Mouse (Mus musculus) embryonic facial prominence, embryonic 11.5 days (tissue): ENCODE results near the gene Sema3f. TPM values are rescaled to one million over a fixed set of nuclear protein-coding genes. Genes with fewer than 3 reads are reported as not detected.
A peak's percentile ranks its signal among the peaks of the same experiment; 100 is the strongest.

ENCODE experiments used
- ATAC-seq: fragments of 200-750 bp; cut with Nextera tagmentation; replicated peaks from 2 replicates; pipeline ENCODE4 v1.8.0; 2017; ENCODE audit warnings: low read depth; ENCODE audit not compliant: insufficient number of reproducible peaks, low FRiP score, low TSS enrichment
- DNase-seq: peaks from one replicate; pipeline ENCODE4 v3.0.0-alpha.2; 2015; ENCODE audit warnings: low spot score
- H3K27ac ChIP-seq: fragments of 300-500 bp; sonication (generic); replicated peaks from 2 replicates; pipeline ENCODE4 v1.5.1; 2014; ENCODE audit warnings: mild to moderate bottlenecking, low read depth, low read length, control low read depth
- H3K27me3 ChIP-seq: fragments of 300-500 bp; sonication (generic); 2 replicates; pipeline ENCODE4 v1.6.1; 2014; ENCODE audit warnings: mild to moderate bottlenecking, low read length, moderate library complexity, mixed read lengths; ENCODE audit not compliant: control insufficient read depth, insufficient read depth
- H3K36me3 ChIP-seq: fragments of 300-500 bp; sonication (generic); replicated peaks from 2 replicates; pipeline ENCODE4 v1.6.1; 2014; ENCODE audit warnings: low read depth, mild to moderate bottlenecking, low read length, moderate library complexity, mixed read lengths; ENCODE audit not compliant: control insufficient read depth, insufficient read depth
- H3K4me1 ChIP-seq: fragments of 300-500 bp; sonication (generic); 2 replicates; pipeline ENCODE4 v1.6.1; 2014; ENCODE audit warnings: low read length, mixed read lengths; ENCODE audit not compliant: control insufficient read depth, insufficient read depth
- H3K4me2 ChIP-seq: fragments of 300-500 bp; sonication (generic); 2 replicates; pipeline ENCODE4 v1.6.1; 2014; ENCODE audit warnings: low read depth, mild to moderate bottlenecking, control low read depth, low read length, moderate library complexity
- H3K4me3 ChIP-seq: fragments of 300-500 bp; sonication (generic); 2 replicates; pipeline ENCODE4 v1.5.1; 2014; ENCODE audit warnings: low read depth, low read length, control low read depth
- H3K9ac ChIP-seq: fragments of 300-500 bp; sonication (generic); replicated peaks from 2 replicates; pipeline ENCODE4 v1.6.1; 2014; ENCODE audit warnings: mild to moderate bottlenecking, control low read depth, low read length
- H3K9me3 ChIP-seq: fragments of 300-500 bp; sonication (generic); replicated peaks from 2 replicates; pipeline ENCODE4 v1.6.1; 2016; ENCODE audit warnings: mild to moderate bottlenecking, low read length, inconsistent platforms, mixed read lengths; ENCODE audit not compliant: control insufficient read depth
- WGBS: fragments of 180-500 bp; shearing (Covaris S2); extraction: QIAGEN DNeasy Blood & Tissue Kit; methylation state at CpG from one replicate; pipeline ENCODE4 v1.1.7; 2014; 5-methylcytosine and 5-hydroxymethylcytosine counted together
- polyA plus RNA-seq: library from polyadenylated mRNA; unstranded; fragments of >200 nt; fragmentation: Nextera tagmentation; extraction: Ambion mirVana; gene quantifications from 2 replicates; pipeline ENCODE4 v1.2.1, GENCODE M21; 2014

Sema3f gene
- polyA plus RNA-seq, 1 experiment from 2014 or later, result 17.7 TPM

- H3K27me3 ChIP-seq, result no peaks in the 10 kb centered on the region
- no peak overlapping the region for H3K4me2 ChIP-seq
- H3K36me3 ChIP-seq, result no peaks in the 10 kb centered on the region
- WGBS, result 50% methylated on average over 12 of the region's 12 CpGs
- DNase-seq (no peak), ATAC-seq (0 out of 2 replicates have a peak, but pooled peaks have one; percentile 10)
- no peaks in the 10 kb centered on the region for H3K9me3 ChIP-seq
- no peak overlapping the region; the same call in 1 of the 2 replicates for H3K9ac ChIP-seq
- no peak overlapping the region for H3K4me3 ChIP-seq
- H3K4me1 ChIP-seq, result no peaks in the 10 kb centered on the region
- no peak overlapping the region for H3K27ac ChIP-seq
Measured at GRCm38 (mm10) chr9:107650708-107651481, 59.4 kb downstream of the Sema3f start.

GRCm38 (mm10) chr9:107650225-107650624 is 60.0 kb downstream of the Sema3f start:
- no peaks in the 10 kb centered on the region for H3K4me1 ChIP-seq
- H3K36me3 ChIP-seq, result no peaks in the 10 kb centered on the region
- H3K27ac ChIP-seq, result no peak overlapping the region
- WGBS, result 73% methylated on average over 7 of the region's 7 CpGs
- H3K27me3 ChIP-seq, result no peaks in the 10 kb centered on the region
- DNase-seq (no peak), ATAC-seq (no peak)
- no peak overlapping the region for H3K9ac ChIP-seq
- H3K9me3 ChIP-seq, result no peaks in the 10 kb centered on the region
- H3K4me2 ChIP-seq, result no peak overlapping the region
- no peak overlapping the region for H3K4me3 ChIP-seq

GRCm38 (mm10) chr9:107648767-107649166 is 61.5 kb downstream of the Sema3f start:
- Histone ChIP-seq H3K4me2 (no peak overlapping the region), H3K9me3 (no peaks in the 10 kb centered on the region), H3K4me1 (no peaks in the 10 kb centered on the region), H3K36me3 (no peaks in the 10 kb centered on the region), H3K4me3 (no peak overlapping the region), H3K27ac (no peak overlapping the region), H3K9ac (no peak overlapping the region), H3K27me3 (no peaks in the 10 kb centered on the region)
- ATAC-seq, result no peak
- DNase-seq, result no peak
- WGBS, result 79% methylated on average over 3 of the region's 3 CpGs

GRCm38 (mm10) chr9:107646975-107647374 is 63.3 kb downstream of the Sema3f start:
- ATAC-seq (no peak), DNase-seq (no peak)
- Histone ChIP-seq H3K27ac (no peak overlapping the region), H3K9me3 (no peaks in the 10 kb centered on the region), H3K4me1 (no peaks in the 10 kb centered on the region), H3K36me3 (no peaks in the 10 kb centered on the region), H3K9ac (no peak overlapping the region), H3K4me2 (no peak overlapping the region), H3K4me3 (no peak overlapping the region), H3K27me3 (no peaks in the 10 kb centered on the region)
- 77% methylated on average over 6 of the region's 6 CpGs for WGBS

- no peak overlapping the region for H3K4me3 ChIP-seq
- peak; percentile 56; the same call in 1 of the 2 replicates for ATAC-seq
- peak; percentile 92 for DNase-seq
- H3K27ac ChIP-seq, result no peak overlapping the region
- no peaks in the 10 kb centered on the region for H3K9me3 ChIP-seq
- 10% methylated on average over 5 of the region's 5 CpGs for WGBS
- H3K4me1 ChIP-seq, result no peaks in the 10 kb centered on the region
- H3K36me3 ChIP-seq, result no peaks in the 10 kb centered on the region
- H3K4me2 ChIP-seq, result no peak overlapping the region
- H3K27me3 ChIP-seq, result no peaks in the 10 kb centered on the region
- no peak overlapping the region for H3K9ac ChIP-seq
Measured at GRCm38 (mm10) chr9:107645577-107645976, 64.7 kb downstream of the Sema3f start.

- Histone ChIP-seq H3K36me3 (no peaks in the 10 kb centered on the region), H3K4me3 (no peak overlapping the region), H3K27ac (no peak overlapping the region), H3K9ac (peak overlapping the region; percentile 34; the same call in 1 of the 2 replicates), H3K4me2 (peak overlapping the region; percentile 29), H3K9me3 (no peaks in the 10 kb centered on the region), H3K4me1 (no peaks in the 10 kb centered on the region), H3K27me3 (no peaks in the 10 kb centered on the region)
- DNase-seq (no peak), ATAC-seq (no peak)
- 56% methylated on average over 7 of the region's 7 CpGs for WGBS
Measured at GRCm38 (mm10) chr9:107645153-107645510, 65.1 kb downstream of the Sema3f start.

GRCm38 (mm10) chr9:107644495-107645152 is 65.7 kb downstream of the Sema3f start:
- Histone ChIP-seq H3K27ac (no peak overlapping the region), H3K27me3 (no peaks in the 10 kb centered on the region), H3K36me3 (no peaks in the 10 kb centered on the region), H3K9ac (peak overlapping the region; percentile 61), H3K4me3 (peak overlapping the region; percentile 25), H3K9me3 (no peaks in the 10 kb centered on the region), H3K4me1 (no peaks in the 10 kb centered on the region), H3K4me2 (peak overlapping the region; percentile 56)
- DNase-seq (peak; percentile 95), ATAC-seq (peak; percentile 48; the same call in 1 of the 2 replicates)
- WGBS, result 4% methylated on average over 35 of the region's 35 CpGs

- 91% methylated on average over 13 of the region's 13 CpGs for WGBS
- Histone ChIP-seq H3K9me3 (no peaks in the 10 kb centered on the region), H3K9ac (no peak overlapping the region), H3K27ac (no peak overlapping the region), H3K4me1 (no peaks in the 10 kb centered on the region), H3K4me2 (no peak overlapping the region), H3K4me3 (no peak overlapping the region), H3K36me3 (no peaks in the 10 kb centered on the region), H3K27me3 (no peaks in the 10 kb centered on the region)
- no peak for DNase-seq
- no peak for ATAC-seq
Measured at GRCm38 (mm10) chr9:107643544-107644214, 66.6 kb downstream of the Sema3f start.
